Mouse (Mus musculus) lung, adult 2 months (tissue): ENCODE measurements around the gene Zfp444.

ENCODE experiments used
- CTCF ChIP-seq: fragments of 200-500 bp; IDR thresholded peaks from 2 replicates; pipeline ENCODE4 v1.5.1; 2011; ENCODE audit warnings: mild to moderate bottlenecking, low read length, control low read depth; ENCODE audit not compliant: insufficient read depth
- POLR2A ChIP-seq: fragments of 200-500 bp; IDR thresholded peaks from 2 replicates; pipeline ENCODE4 v1.6.1; 2011; ENCODE audit warnings: low read depth, mild to moderate bottlenecking, control low read depth, low read length, borderline replicate concordance; ENCODE audit errors: extremely low read depth

DNA sequence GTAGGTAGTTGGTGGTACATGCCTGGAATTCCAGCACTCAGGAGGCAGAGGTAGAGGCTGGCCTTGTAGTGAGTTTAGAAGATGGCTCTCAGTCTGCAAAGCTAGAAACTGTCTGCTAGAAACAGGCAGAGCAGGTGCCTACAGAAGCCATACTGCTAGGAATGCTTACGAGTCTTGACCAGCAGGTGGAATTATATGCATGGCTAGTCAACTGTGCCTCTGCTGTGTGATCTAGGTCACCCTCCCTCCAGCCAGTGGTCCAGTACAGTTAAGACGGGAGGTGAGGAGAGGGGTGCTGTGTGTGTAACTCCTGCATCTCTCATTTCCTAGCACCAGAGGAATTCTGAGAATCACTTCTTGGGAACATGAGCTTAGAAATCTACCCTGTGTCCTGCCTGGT is 14.7 kb downstream of the Zfp444 start:
- TF ChIP-seq POLR2A (no peak), CTCF (no peak)
